Mouse (Mus musculus): ENCODE measurements around the gene Prodh2. TPM values are rescaled to one million over a fixed set of nuclear protein-coding genes. Genes with fewer than 3 reads are reported as not detected.

Gene Prodh2
- polyA plus RNA-seq, 1 experiment, result 0.18 TPM

Other genes with a start within 250 kb of the Prodh2 start
- gene Thap8, start 213.5 kb upstream of the Prodh2 start, polyA plus RNA-seq (2012; rRNA removed), result 0.15 and 0.22 TPM in 2 replicates
- gene Wdr62, start 213.2 kb upstream of the Prodh2 start, polyA plus RNA-seq (2012; rRNA removed), result 3.9 and 5.6 TPM in 2 replicates
- gene Clip3, start 201.9 kb upstream of the Prodh2 start, polyA plus RNA-seq (2012; rRNA removed), result 354 and 373 TPM in 2 replicates
- 132 TPM in 2 replicates for gene Alkbh6, start 184.9 kb upstream of the Prodh2 start, polyA plus RNA-seq (2012; rRNA removed)
- 27.6 and 29.9 TPM in 2 replicates for gene Syne4, start 178.8 kb upstream of the Prodh2 start, polyA plus RNA-seq (2012; rRNA removed)
- gene E130208F15Rik, start 171.9 kb upstream of the Prodh2 start, polyA plus RNA-seq (2012; rRNA removed), result 0.34 and 0.66 TPM in 2 replicates
- 16.9 and 19.2 TPM in 2 replicates for gene Sdhaf1, start 169.7 kb upstream of the Prodh2 start, polyA plus RNA-seq (2012; rRNA removed)
- gene Lrfn3, start 130.8 kb upstream of the Prodh2 start, polyA plus RNA-seq (2012; rRNA removed), result 19.8 and 22.2 TPM in 2 replicates
- 73.2 and 80.4 TPM in 2 replicates for gene Tyrobp, start 79.9 kb upstream of the Prodh2 start, polyA plus RNA-seq (2012; rRNA removed)
- gene Hcst, start 73.8 kb upstream of the Prodh2 start, polyA plus RNA-seq (2012; rRNA removed), result 1.5 and 2.2 TPM in 2 replicates
- gene Nfkbid, start 71.9 kb upstream of the Prodh2 start, polyA plus RNA-seq (2012; rRNA removed), result 5.4 and 6.4 TPM in 2 replicates
- 940 and 960 TPM in 2 replicates for gene Aplp1, start 48.1 kb upstream of the Prodh2 start, polyA plus RNA-seq (2012; rRNA removed)
- 3.7 and 7.1 TPM in 2 replicates for gene Kirrel2, start 35.9 kb upstream of the Prodh2 start, polyA plus RNA-seq (2012; rRNA removed)
- gene Nphs1, start 35.3 kb upstream of the Prodh2 start, polyA plus RNA-seq (2012; rRNA removed), result 1.2 and 1.6 TPM in 2 replicates
- gene Arhgap33, start 41.4 kb downstream of the Prodh2 start, polyA plus RNA-seq (2012; rRNA removed), result 172 and 192 TPM in 2 replicates
- 9.3 and 10.7 TPM in 2 replicates for gene Hspb6, start 58.6 kb downstream of the Prodh2 start, polyA plus RNA-seq (2012; rRNA removed)
- gene Proser3, start 58.7 kb downstream of the Prodh2 start, polyA plus RNA-seq (2012; rRNA removed), result 7.3 and 8.3 TPM in 2 replicates
- 64.1 and 67.3 TPM in 2 replicates for gene Lin37, start 66.2 kb downstream of the Prodh2 start, polyA plus RNA-seq (2012; rRNA removed)
- gene U2af1l4, start 69.7 kb downstream of the Prodh2 start, polyA plus RNA-seq (2012; rRNA removed), result 125 and 131 TPM in 2 replicates
- gene Gm49396, start 69.7 kb downstream of the Prodh2 start, polyA plus RNA-seq (2012; rRNA removed), result 8.2 and 9.4 TPM in 2 replicates
- gene Psenen, start 70.0 kb downstream of the Prodh2 start, polyA plus RNA-seq (2012; rRNA removed), result 114 and 133 TPM in 2 replicates
- 6.2 and 7.9 TPM in 2 replicates for gene Igflr1, start 71.8 kb downstream of the Prodh2 start, polyA plus RNA-seq (2012; rRNA removed)
- gene Kmt2b, start 95.1 kb downstream of the Prodh2 start, polyA plus RNA-seq (2012; rRNA removed), result 42.2 and 45.9 TPM in 2 replicates
- gene Zbtb32, start 105.3 kb downstream of the Prodh2 start, polyA plus RNA-seq (2012; rRNA removed), result 0.04 TPM in 1 of 2 replicates, not detected in the other
- 1.7 and 2.3 TPM in 2 replicates for gene Upk1a, start 119.2 kb downstream of the Prodh2 start, polyA plus RNA-seq (2012; rRNA removed)
- gene Cox6b1, start 132.5 kb downstream of the Prodh2 start, polyA plus RNA-seq (2012; rRNA removed), result 893 and 1,127 TPM in 2 replicates
- not detected in 2 replicates for gene Etv2, start 142.2 kb downstream of the Prodh2 start, polyA plus RNA-seq (2012; rRNA removed)
- 59.7 and 66.4 TPM in 2 replicates for gene Rbm42, start 156.7 kb downstream of the Prodh2 start, polyA plus RNA-seq (2012; rRNA removed)
- gene Haus5, start 171.4 kb downstream of the Prodh2 start, polyA plus RNA-seq (2012; rRNA removed), result 11.8 and 13.0 TPM in 2 replicates
- not detected in 2 replicates for gene Pmis2, start 178.0 kb downstream of the Prodh2 start, polyA plus RNA-seq (2012; rRNA removed)
- not detected in 2 replicates for gene 2200002J24Rik, start 205.3 kb downstream of the Prodh2 start, polyA plus RNA-seq (2012; rRNA removed)
- 0.65 and 0.82 TPM in 2 replicates for gene Atp4a, start 218.6 kb downstream of the Prodh2 start, polyA plus RNA-seq (2012; rRNA removed)
- 167 and 185 TPM in 2 replicates for gene Tmem147, start 235.9 kb downstream of the Prodh2 start, polyA plus RNA-seq (2012; rRNA removed)